Comparison of ENCODE assay signal across 9 mouse cellular contexts in genomic region chr7:135488214-135488810, GRCm38 (mm10). TPM values are rescaled to one million over a fixed set of nuclear protein-coding genes. Genes with fewer than 3 reads are reported as not detected.
DNase-seq lines count a peak whose midpoint lies in the region; ATAC-seq and TF ChIP-seq lines count a peak whose summit lies in the region.
"Had no signal": no experiment of that assay in that cellular context is flagged by ENCODE, and none has a peak within 500 bp of the region (broad histone marks: within the 10 kb centered on the region; RNA-seq: fewer than 3 reads in every experiment).

No protein-coding gene starts in this region.

- no peak overlapping the region for H3K4me2 ChIP-seq in liver, embryonic 14.5 days (ENCODE audit: low read depth)
- H3K4me2 ChIP-seq in hindbrain, embryonic 13.5 days, result no peak overlapping the region
- no peak overlapping the region for H3K4me2 ChIP-seq in forebrain, embryonic 12.5 days
- H3K4me2 ChIP-seq: hindbrain, embryonic 15.5 days had no signal

- H3K36me3 ChIP-seq in heart, embryonic 10.5 days, result no peaks in the 10 kb centered on the region
- no peaks in the 10 kb centered on the region for H3K36me3 ChIP-seq in liver, embryonic 14.5 days (replicated peaks; ENCODE audit: control insufficient read depth, insufficient read depth, low read depth)
- H3K36me3 ChIP-seq in hindbrain, embryonic 13.5 days, result no peaks in the 10 kb centered on the region
- H3K36me3 ChIP-seq in forebrain, embryonic 12.5 days (replicated peaks), result no peaks in the 10 kb centered on the region
- H3K36me3 ChIP-seq: hindbrain, embryonic 15.5 days had no signal

- H3K27me3 ChIP-seq in heart, embryonic 10.5 days (ENCODE audit: insufficient read depth, poor library complexity, severe bottlenecking), result peaks cover 32% of the 10 kb centered on the region
- H3K27me3 ChIP-seq in liver, embryonic 14.5 days (ENCODE audit: control insufficient read depth, insufficient read depth, low read length), result no peaks in the 10 kb centered on the region; the same call in 1 of the 2 replicates
- H3K27me3 ChIP-seq in hindbrain, embryonic 13.5 days, result peaks cover 24% of the 10 kb centered on the region
- H3K27me3 ChIP-seq in forebrain, embryonic 12.5 days, result peaks cover 38% of the 10 kb centered on the region

- H3K27ac ChIP-seq in heart, embryonic 10.5 days, result no peak overlapping the region
- no peak overlapping the region for H3K27ac ChIP-seq in liver, embryonic 14.5 days
- H3K27ac ChIP-seq in hindbrain, embryonic 13.5 days, result no peak overlapping the region
- H3K27ac ChIP-seq in forebrain, embryonic 12.5 days, result no peak overlapping the region
- H3K27ac ChIP-seq: hindbrain, embryonic 15.5 days had no signal

- H3K4me1 ChIP-seq in heart, embryonic 10.5 days, result peaks cover 16% of the 10 kb centered on the region
- H3K4me1 ChIP-seq in liver, embryonic 14.5 days (replicated peaks; ENCODE audit: control insufficient read depth in 2 of 2, insufficient read depth in 2 of 2, low read length in 1 of 2), result no peaks in the 10 kb centered on the region
- peaks cover 25% of the 10 kb centered on the region for H3K4me1 ChIP-seq in hindbrain, embryonic 13.5 days (replicated peaks)
- peaks cover 31% of the 10 kb centered on the region for H3K4me1 ChIP-seq in forebrain, embryonic 12.5 days

- H3K9me3 ChIP-seq in heart, embryonic 10.5 days, result no peaks in the 10 kb centered on the region
- no peaks in the 10 kb centered on the region for H3K9me3 ChIP-seq in liver, embryonic 14.5 days (ENCODE audit: control insufficient read depth, low read length)
- peaks cover 7% of the 10 kb centered on the region; the same call in 1 of the 2 replicates for H3K9me3 ChIP-seq in hindbrain, embryonic 13.5 days
- peaks cover 4% of the 10 kb centered on the region; the same call in 1 of the 2 replicates for H3K9me3 ChIP-seq in forebrain, embryonic 12.5 days
- H3K9me3 ChIP-seq: hindbrain, embryonic 15.5 days had no signal

- ATAC-seq in liver, embryonic 14.5 days (ENCODE audit: insufficient read depth), result no peak
- ATAC-seq in hindbrain, embryonic 13.5 days (ENCODE audit: low FRiP score), result no peak
- ATAC-seq in forebrain, embryonic 12.5 days (ENCODE audit: low FRiP score), result no peak

- TF ChIP-seq EP300 in liver, embryonic 14.5 days (IDR thresholded peaks at IDR 0.05; ENCODE audit: low read depth), result no peak

- TF ChIP-seq CTCF in liver, embryonic 14.5 days (IDR thresholded peaks at IDR 0.05; ENCODE audit: low read depth), result peak; percentile 76

- no peak overlapping the region for H3K4me3 ChIP-seq in heart, embryonic 10.5 days
- no peak overlapping the region for H3K4me3 ChIP-seq in liver, embryonic 14.5 days (ENCODE audit: insufficient read depth in 1 of 2, low read depth in 2 of 2, low read length in 2 of 2)
- H3K4me3 ChIP-seq in hindbrain, embryonic 13.5 days, result no peak overlapping the region
- no peak overlapping the region for H3K4me3 ChIP-seq in forebrain, embryonic 12.5 days (replicated peaks)
- H3K4me3 ChIP-seq: hindbrain, embryonic 15.5 days had no signal

- peak; percentile 26 for DNase-seq in heart, postnatal 4 days
- DNase-seq in heart, embryonic 10.5 days (ENCODE audit: low spot score), result no peak
- DNase-seq in 416B (ENCODE audit: low read depth) (peak; percentile 44), MN1 (ENCODE audit: low spot score) (peak; percentile 19)
- DNase-seq in liver, embryonic 14.5 days (ENCODE audit: low read depth in 3 of 3, low spot score in 3 of 3), result no peak
- DNase-seq in urinary bladder, postnatal 14 days (ENCODE audit: low spot score), result no peak

- no peak overlapping the region for H3K9ac ChIP-seq in liver, embryonic 14.5 days (replicated peaks)
- no peak overlapping the region for H3K9ac ChIP-seq in hindbrain, embryonic 13.5 days
- H3K9ac ChIP-seq in forebrain, embryonic 12.5 days, result no peak overlapping the region
- H3K9ac ChIP-seq: hindbrain, embryonic 15.5 days had no signal

- WGBS in heart, embryonic 10.5 days, result 65% methylated on average over 6 of the region's 6 CpGs
- 52% methylated on average over 6 of the region's 6 CpGs for WGBS in liver, embryonic 14.5 days (ENCODE audit: insufficient replicate concordance)
- WGBS in hindbrain, embryonic 13.5 days, result 77% methylated on average over 6 of the region's 6 CpGs
- 68% methylated on average over 6 of the region's 6 CpGs for WGBS in forebrain, embryonic 12.5 days

RNA-seq across cellular contexts. Expression of gene Clrn3, which starts 40.1 kb away (rescaled TPM):
- total RNA-seq in heart, postnatal 4 days (2021), result not detected
- polyA plus RNA-seq in heart, embryonic 10.5 days (2016; fragmentation: Nextera tagmentation; extraction: Ambion mirVana), result not detected in 2 replicates
- polyA plus RNA-seq in liver, embryonic 14.5 days (2012; rRNA removed), result 0.02 TPM in 1 of 2 replicates, not detected in the other
- not detected in 2 replicates for polyA plus RNA-seq in liver, embryonic 14.5 days (2014; fragmentation: Nextera tagmentation; extraction: Ambion mirVana)
- 0.05 TPM in 1 of 2 replicates, not detected in the other for polyA plus RNA-seq in hindbrain, embryonic 13.5 days (2015; fragmentation: Nextera tagmentation; extraction: Ambion mirVana)
- polyA plus RNA-seq in forebrain, embryonic 12.5 days (2016; fragmentation: Nextera tagmentation; extraction: Ambion mirVana), result not detected in 2 replicates
- polyA plus RNA-seq: hindbrain, embryonic 15.5 days had no signal

RNA-seq across cellular contexts. Expression of gene Ptpre, which starts 49.0 kb away (rescaled TPM):
- 1 to 10 TPM; 6.0 to 6.4 TPM for total RNA-seq in heart, postnatal 4 days (2021)
- 1.1 and 1.8 TPM in 2 replicates for polyA plus RNA-seq in heart, embryonic 10.5 days (2016; fragmentation: Nextera tagmentation; extraction: Ambion mirVana)
- polyA plus RNA-seq in liver, embryonic 14.5 days (2012; rRNA removed), result 1.5 and 1.9 TPM in 2 replicates
- polyA plus RNA-seq in liver, embryonic 14.5 days (2014; fragmentation: Nextera tagmentation; extraction: Ambion mirVana), result 1.7 and 1.8 TPM in 2 replicates
- 4.1 and 4.4 TPM in 2 replicates for polyA plus RNA-seq in hindbrain, embryonic 13.5 days (2015; fragmentation: Nextera tagmentation; extraction: Ambion mirVana)
- polyA plus RNA-seq in forebrain, embryonic 12.5 days (2016; fragmentation: Nextera tagmentation; extraction: Ambion mirVana), result 1.1 and 1.3 TPM in 2 replicates

Comparison
In these comparisons a context has a peak if more than half of its experiments do, and no peak if none do; other contexts are left out.
1. DNase-seq: peak in heart, postnatal 4 days (single experiment), 416B (single experiment) and MN1 (single experiment); none in heart, embryonic 10.5 days (single experiment), liver, embryonic 14.5 days (0 of 3) and urinary bladder, postnatal 14 days (single experiment).